Mouse (Mus musculus) layer of hippocampus, adult 6 months (tissue): ENCODE results near the gene Acan. TPM values are rescaled to one million over a fixed set of nuclear protein-coding genes. Genes with fewer than 3 reads are reported as not detected.

Experiments used
- long read RNA-seq, 2 experiments: library from polyadenylated mRNA; unstranded; transcript quantifications; one replicate each; pipeline ENCODE4 v2.0.0; 2019 to 2020
- polyA plus RNA-seq: library from polyadenylated mRNA; unstranded; fragments of <200 nt; fragmentation: Nextera tagmentation; gene quantifications from 2 replicates; pipeline ENCODE4 v1.2.3, GENCODE M21; 2021

Gene Acan
- polyA plus RNA-seq, result 0.30 and 0.45 TPM in 2 replicates
- long read RNA-seq, experiment 1, partial matches to known transcripts, result 1 of 1 reads
- long read RNA-seq, experiment 1, other reads (novel, unspliced or antisense), result 0 of 1 reads
- long read RNA-seq, experiment 2, partial matches to known transcripts, result 4 of 5 reads
- long read RNA-seq, experiment 2, other reads (novel, unspliced or antisense), result 1 of 5 reads

DNA sequence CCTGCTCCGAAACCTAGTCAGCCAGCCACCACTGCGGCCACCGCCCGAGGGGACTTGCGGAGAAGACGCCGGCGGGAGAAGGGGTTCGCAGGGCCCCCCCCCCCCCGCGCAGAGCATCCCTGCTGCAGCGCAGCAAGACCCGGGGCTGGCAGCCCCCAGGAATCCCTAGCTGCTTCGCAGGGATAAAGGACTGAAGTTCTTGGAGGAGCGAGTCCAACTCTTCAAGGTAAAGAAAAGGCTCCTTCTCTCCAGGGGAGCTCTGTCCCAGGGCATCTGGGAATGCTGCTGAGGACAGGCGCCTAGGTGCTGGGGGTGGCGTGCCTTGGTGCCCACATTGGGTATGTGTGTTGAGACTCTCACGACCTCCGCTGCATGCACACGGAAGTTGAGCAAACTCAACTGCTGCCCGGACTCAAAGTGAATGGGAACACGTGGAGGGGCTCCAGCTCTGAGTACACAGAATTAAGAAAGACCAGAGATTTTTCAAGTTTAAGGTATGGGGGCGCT lies at the start of gene Acan:
Gene Acan (plus strand): TSS at position 101 of the 507 bp plus-strand sequence.

GRCm38 (mm10) chr7:79130843-79131444 lies 77.7 kb downstream of the Acan start, which contains the start of gene Hapln3:
Gene Hapln3 (minus strand): TSS chr7:79131018.

DNA sequence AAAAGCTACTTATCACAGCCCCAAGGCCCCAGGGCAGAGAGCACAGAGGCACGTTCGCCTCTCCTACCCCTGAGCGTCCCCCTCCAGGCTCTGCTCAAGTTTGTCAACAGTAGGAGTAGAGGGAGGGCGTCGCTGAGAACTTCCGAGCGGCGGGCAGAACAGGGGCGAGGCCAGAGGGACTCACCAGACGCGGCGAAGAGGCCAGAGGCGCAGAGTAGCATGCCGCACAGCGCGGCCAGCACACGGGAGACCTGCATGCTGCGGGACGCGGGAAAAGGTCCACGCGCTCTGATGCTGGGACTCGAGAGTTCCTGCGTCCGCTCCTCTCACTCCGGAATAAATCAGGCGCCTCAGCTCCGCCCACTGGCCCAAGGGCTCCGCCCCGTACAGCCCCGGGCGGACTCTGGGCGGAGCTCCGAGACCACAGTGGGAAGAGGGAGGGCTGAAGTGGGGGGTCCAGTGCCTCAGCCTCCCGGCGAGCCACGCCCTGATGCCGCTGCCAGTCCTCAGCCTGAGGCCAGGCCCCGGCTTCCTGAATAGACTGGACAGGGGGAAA lies 95.5 kb downstream of the Acan start, which contains the start of gene Mfge8:
Gene Mfge8 (minus strand): TSS at position 350 of the 556 bp plus-strand sequence.

Other genes starting within 250 kb of the Acan start
- gene Det1, start 206.2 kb upstream of the Acan start, polyA plus RNA-seq, result 1.8 and 2.1 TPM in 2 replicates
- gene Aen, start 157.6 kb upstream of the Acan start, polyA plus RNA-seq, result 21.5 and 25.5 TPM in 2 replicates
- 0.82 and 1.3 TPM in 2 replicates for gene Isg20, start 140.1 kb upstream of the Acan start, polyA plus RNA-seq
- gene Hapln3, start 77.5 kb downstream of the Acan start, polyA plus RNA-seq, result 0.69 and 2.1 TPM in 2 replicates
- 175 and 208 TPM in 2 replicates for gene Mfge8, start 95.6 kb downstream of the Acan start, polyA plus RNA-seq
- gene Abhd2, start 219.7 kb downstream of the Acan start, polyA plus RNA-seq, result 50.4 and 86.0 TPM in 2 replicates